Mouse (Mus musculus): ENCODE data around the gene Dnmt3b. TPM values are rescaled to one million over a fixed set of nuclear protein-coding genes. Genes with fewer than 3 reads are reported as not detected.

Gene Dnmt3b
- polyA plus RNA-seq (2012): 20.3 and 30.6 TPM in 2 replicates

DNA sequence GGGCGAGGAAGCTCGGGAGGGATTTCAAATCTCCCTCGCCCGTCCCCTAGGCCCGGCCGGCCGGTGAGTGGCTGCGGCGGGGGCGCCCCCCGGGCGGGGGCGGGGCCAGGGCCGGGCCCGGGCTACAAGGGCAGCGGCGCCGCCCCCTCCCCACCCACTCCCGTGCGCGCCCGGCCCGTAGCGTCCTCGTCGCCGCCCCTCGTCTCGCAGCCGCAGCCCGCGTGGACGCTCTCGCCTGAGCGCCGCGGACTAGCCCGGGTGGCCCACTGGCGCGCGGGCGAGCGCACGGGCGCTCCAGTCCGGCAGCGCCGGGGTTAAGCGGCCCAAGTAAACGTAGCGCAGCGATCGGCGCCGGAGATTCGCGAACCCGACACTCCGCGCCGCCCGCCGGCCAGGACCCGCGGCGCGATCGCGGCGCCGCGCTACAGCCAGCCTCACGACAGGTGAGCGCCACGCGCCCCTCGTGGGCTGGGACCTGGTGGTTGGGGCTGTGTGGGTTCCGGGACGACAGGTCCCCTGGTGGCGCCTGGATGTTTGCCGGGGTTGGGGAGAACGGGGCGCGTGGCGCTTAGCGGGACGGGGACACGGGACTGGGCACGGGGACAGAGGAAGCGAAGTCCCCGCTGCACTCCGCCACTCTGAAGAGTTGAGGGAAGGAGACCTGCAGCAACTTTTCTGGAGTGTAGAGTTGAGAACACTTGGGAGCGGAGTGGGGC is at the start of gene Dnmt3b:
Dnmt3b (plus strand) TSS at position 153 of the 716 bp plus-strand sequence.

DNA sequence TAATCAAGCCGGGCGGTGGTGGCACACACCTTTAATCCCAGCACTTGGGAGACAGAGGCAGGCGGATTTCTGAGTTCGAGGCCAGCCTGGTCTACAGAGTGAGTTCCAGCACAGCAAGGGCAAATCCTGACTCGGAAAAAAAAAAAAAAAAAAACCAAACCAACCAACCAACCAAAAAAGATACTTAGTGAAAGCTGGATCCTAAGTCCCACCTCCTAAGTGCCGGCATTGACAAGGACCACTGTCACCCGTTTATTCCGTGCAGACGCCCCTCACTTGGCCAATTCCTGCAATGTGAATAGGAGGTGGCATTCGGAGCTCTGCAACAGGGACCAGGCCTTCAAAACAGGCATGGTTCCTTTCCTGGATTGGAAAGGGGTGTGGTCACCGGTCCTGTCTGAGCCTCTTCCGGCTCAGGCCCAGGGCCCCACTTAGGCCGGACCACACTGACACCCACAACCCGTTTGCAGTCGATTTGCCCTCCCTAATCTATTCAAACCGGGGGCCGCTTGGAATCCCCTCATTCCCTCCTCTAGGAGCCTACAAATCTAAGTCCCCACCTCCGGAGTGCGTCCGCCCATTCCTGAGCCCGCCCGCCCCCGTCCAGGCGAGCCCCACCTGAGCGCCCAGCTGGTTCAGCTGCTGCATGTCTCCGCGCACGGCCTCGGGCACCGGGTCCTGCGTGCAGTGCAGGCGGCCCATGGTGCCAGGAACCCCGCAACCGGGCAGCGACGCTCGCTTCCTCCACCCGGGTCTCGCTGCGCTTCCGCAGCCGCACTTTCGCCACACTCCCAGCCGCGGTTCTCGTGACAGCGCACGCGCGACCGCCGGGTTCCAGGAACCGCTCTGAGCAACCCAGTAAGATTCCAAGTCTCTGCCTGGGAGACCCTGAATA is 17.0 kb upstream of the Dnmt3b start, which contains the start of gene Commd7:
Commd7 (minus strand) TSS at position 806 of the 895 bp plus-strand sequence.

DNA sequence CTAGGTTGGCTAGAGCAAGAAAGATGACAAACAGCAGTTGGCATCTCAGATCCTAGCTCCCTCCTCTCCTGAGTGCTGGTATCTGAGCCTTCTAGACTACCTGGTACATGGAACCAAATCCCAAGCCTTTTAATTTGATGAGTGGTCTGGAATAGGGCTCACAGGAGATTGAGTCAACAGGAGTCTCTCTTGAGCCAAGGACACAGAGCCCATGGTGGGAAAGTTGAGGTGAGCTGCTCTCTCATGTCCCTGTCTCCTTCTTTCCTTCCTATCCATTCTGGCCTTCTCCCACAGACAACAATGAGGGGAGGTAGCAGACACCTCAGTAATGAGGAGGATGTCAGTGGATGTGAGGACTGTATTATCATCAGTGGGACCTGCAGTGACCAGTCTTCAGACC is 47.1 kb downstream of the Dnmt3b start, which contains the start of gene Dnmt3c:
Dnmt3c (plus strand) TSS at position 301 of the 400 bp plus-strand sequence.

Other genes with a start within 250 kb of the Dnmt3b start
- not detected in 2 replicates for gene 4930404H24Rik, start 156.7 kb upstream of the Dnmt3b start, polyA plus RNA-seq (2012)
- 11.1 and 23.5 TPM in 2 replicates for gene Nol4l, start 119.5 kb upstream of the Dnmt3b start, polyA plus RNA-seq (2012)
- 31.7 and 34.1 TPM in 2 replicates for gene Commd7, start 16.7 kb upstream of the Dnmt3b start, polyA plus RNA-seq (2012)
- gene Dnmt3c, start 47.2 kb downstream of the Dnmt3b start, polyA plus RNA-seq (2012): 0.19 and 0.23 TPM in 2 replicates
- gene Mapre1, start 91.8 kb downstream of the Dnmt3b start, polyA plus RNA-seq (2012): 4.9 and 6.3 TPM in 2 replicates
- gene Efcab8, start 130.5 kb downstream of the Dnmt3b start, polyA plus RNA-seq (2012): 0.21 TPM in 1 of 2 replicates, not detected in the other
- gene Sun5, start 221.6 kb downstream of the Dnmt3b start, polyA plus RNA-seq (2012): not detected in 2 replicates
- gene Bpifb2, start 225.6 kb downstream of the Dnmt3b start, polyA plus RNA-seq (2012): 0.18 TPM in 1 of 2 replicates, not detected in the other